Mouse (Mus musculus) 416B (cell line): ENCODE data around the gene Fam78b.
A peak's percentile ranks its signal among the peaks of the same experiment; 100 is the strongest.

ENCODE experiments used
- DNase-seq: peaks from one replicate; pipeline ENCODE4 v3.0.0; 2011; ENCODE audit warnings: low read depth

Gene Fam78b

GRCm38 (mm10) chr1:167032046-167032648 lies 30.9 kb downstream of the Fam78b start:
- DNase-seq = no peak

DNA sequence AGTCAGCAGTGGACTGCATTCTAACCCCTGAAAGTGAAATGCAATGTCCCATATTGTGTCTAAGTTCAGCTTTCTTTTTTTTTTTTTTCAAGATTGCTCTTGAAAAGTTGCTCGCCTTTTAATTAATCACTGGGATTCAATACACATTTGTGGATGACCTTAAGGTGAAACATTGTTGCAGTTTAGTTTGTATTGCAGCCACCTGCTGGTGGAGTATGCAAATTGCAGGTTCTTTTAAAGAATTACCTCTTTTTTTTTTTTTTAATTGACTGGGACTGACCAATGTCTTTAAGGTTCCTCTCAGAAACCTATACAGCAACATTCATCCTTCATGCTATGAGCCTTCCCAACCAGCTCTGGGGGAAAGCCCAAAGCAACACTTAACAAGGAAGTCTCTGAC lies 33.2 kb downstream of the Fam78b start:
- peak; percentile 34 for DNase-seq

DNA sequence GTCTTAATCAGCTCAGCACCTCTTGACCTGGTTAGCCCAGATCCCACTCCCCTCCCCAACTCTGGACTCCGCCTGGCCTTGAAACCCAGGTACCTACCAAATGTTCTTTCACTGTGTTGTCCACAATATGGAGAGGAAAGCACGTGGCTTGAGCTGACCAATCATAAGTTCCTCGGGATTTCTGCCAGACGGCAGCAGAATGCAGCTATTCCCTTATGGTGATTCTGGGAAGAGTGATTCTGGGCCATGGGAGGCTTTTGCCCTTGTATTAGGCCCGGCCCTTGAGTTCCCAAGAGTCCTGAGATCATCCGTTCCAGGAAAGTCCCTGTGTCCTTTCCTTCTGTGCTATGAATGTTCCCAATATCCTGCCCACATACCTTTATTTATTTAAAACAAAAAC lies 41.3 kb downstream of the Fam78b start:
- no peak for DNase-seq

- DNase-seq = no peak
Observed at GRCm38 (mm10) chr1:167046169-167046927, 45.1 kb downstream of the Fam78b start.

- no peak for DNase-seq
Observed at GRCm38 (mm10) chr1:167050859-167051258, 49.6 kb downstream of the Fam78b start.

DNA sequence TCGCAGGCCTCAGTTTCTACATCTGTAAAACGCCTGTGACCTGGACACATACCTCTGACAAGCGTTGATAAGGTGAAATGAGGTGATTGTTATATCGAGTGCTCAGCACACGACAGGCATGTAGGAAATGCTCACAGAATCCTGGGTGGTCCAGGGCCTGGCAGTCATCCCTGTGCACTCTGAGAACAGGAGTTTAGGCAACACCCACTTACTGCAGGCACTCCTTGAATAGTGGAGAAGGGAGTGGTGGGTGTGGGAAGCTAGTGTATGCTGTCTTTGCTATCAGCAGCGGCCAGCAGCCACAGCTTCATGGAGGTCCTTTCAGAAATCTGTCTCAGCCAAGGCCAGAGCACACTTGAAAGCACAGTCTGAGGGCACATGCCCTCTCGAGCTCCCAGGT lies 52.8 kb downstream of the Fam78b start:
- no peak for DNase-seq

- no peak for DNase-seq
Observed at GRCm38 (mm10) chr1:167057543-167057942, 56.3 kb downstream of the Fam78b start.

- no peak for DNase-seq
Observed at GRCm38 (mm10) chr1:167059550-167060285, 58.5 kb downstream of the Fam78b start.

GRCm38 (mm10) chr1:167063971-167064370 lies 62.8 kb downstream of the Fam78b start:
- DNase-seq = no peak

DNA sequence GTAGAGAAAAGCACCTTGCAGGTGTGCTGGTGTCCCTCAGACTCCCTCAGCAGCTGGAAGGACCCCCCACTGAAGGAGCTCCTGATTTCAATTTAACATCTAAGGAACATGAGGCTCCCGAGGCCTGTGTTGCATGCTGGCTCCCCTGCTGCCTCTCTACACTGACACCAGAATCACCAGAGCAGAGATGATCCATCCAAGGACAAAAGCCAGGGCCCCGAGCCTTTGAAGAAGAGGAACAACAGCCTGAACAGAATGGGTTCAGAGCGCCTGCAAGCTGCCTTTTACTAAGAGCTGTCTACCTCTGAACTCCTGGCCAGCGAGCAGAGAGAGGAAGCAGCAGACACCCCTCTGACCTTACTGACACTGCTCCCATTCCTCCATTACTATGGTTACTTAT lies 64.3 kb downstream of the Fam78b start:
- no peak for DNase-seq

DNA sequence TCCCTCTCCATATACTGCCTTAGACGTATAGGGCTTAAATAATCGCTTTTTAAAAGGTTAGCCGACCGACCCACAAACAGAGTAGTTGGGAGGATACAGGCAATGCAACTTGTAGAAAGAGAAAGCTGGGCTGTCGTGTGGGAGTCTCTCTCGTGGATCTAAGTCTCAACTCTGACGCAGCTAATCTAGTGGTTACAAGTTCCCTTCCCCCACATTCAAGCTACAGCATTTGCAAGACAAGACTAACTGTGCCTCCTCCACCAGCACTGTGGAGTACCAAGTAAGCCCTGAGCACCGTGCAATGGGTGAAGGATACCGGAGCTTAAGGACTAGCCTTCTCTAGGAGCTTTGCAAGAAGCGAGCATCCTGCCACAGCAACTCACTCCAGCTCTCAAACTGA lies 64.8 kb downstream of the Fam78b start:
- DNase-seq = no peak

DNA sequence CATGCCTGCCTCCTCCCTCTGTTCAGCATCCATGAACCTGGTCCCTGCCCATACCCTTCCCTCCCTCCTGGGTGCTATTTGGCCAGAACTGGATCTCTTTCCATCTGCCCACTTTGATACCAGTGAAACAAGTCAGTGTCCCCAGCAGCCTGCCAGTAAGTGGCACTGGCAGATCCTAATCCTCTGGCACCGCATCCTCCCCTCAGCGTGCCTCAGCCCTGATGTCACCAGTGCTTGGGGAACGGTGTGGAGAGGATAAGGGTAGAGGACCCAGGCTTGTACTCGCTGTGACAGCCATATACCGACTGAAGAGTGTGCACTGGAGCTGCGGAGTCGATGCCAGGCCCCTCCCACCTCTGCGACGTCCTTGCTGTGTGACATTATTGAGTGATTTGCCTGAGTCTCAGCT lies 65.7 kb downstream of the Fam78b start:
- no peak for DNase-seq

- DNase-seq = no peak
Observed at GRCm38 (mm10) chr1:167069741-167070140, 68.5 kb downstream of the Fam78b start.

GRCm38 (mm10) chr1:167070306-167070705 lies 69.1 kb downstream of the Fam78b start:
- DNase-seq = no peak

GRCm38 (mm10) chr1:167075726-167076125 lies 74.5 kb downstream of the Fam78b start:
- no peak for DNase-seq

- DNase-seq = peak; percentile 13
Observed at GRCm38 (mm10) chr1:167079476-167079875, 78.3 kb downstream of the Fam78b start.

DNA sequence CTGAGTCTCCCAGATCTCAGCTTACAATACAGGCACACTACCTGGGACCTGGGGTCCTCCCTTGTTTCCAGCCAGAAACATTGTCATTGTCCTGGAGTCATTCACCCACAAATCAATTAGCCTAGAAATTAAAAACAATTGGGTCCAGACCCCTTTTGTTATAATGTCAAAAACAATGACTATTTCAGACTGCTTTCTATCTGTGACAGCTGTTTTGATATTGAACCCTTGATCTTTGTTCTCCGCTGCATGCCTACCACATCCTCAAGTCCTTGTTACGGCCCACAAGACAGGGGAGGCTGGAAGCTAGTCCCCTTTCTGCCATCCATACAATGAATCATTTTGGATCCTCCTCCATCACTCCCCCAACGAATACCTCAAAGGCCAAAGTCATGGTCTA lies 80.7 kb downstream of the Fam78b start:
- DNase-seq = no peak

- DNase-seq = no peak
Observed at GRCm38 (mm10) chr1:167082506-167083100, 81.4 kb downstream of the Fam78b start.

- no peak for DNase-seq
Observed at GRCm38 (mm10) chr1:167083181-167083580, 82.0 kb downstream of the Fam78b start.

- DNase-seq = no peak
Observed at GRCm38 (mm10) chr1:167084330-167084729, 83.1 kb downstream of the Fam78b start.

DNA sequence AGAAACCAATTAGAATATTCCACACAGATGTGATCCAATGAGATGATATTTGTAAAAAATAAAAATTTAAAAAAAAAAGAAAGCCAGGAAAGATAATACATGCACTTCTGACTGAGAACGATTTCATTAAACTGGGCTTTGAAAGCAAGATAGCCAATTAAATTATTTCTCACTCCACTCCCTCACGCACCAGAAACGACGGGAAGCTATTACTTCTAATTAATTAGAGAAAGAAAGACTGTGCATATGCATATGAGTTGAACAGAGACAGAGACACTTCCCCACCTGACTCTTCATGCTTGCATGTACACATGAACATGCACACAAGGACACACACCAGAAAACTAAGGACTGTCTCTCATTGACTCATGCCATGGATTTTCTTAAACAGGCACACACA lies 84.2 kb downstream of the Fam78b start:
- DNase-seq = no peak

DNA sequence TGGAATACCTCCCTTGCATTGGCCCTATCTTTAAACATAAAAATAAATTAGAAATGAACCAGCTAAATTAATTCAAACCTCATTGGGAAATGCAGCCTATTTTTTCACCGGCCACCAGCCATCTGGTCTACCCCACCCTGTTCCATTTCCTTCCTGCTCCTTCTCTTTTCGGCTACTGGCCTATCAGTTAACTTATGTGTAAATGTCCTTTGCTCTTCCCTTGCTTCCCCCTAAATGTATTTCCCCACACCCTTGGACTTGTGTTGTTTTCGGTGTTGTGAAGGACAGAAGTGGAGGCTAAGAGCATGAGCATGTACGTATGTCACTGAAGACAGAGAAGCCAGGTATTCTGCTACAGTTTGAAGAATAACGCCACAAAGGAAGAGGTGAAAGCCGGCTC lies 89.2 kb downstream of the Fam78b start:
- DNase-seq = no peak

GRCm38 (mm10) chr1:167093551-167093950 lies 92.3 kb downstream of the Fam78b start:
- no peak for DNase-seq
